Mouse (Mus musculus) Patski (cell line): Measurements from ENCODE around the gene Plekhm1. TPM values are rescaled to one million over a fixed set of nuclear protein-coding genes. Genes with fewer than 3 reads are reported as not detected.
A peak's percentile ranks its signal among the peaks of the same experiment; 100 is the strongest.

Experiments used
- ATAC-seq: fragments of 100-300 bp; one replicate; pipeline ENCODE4 v1.8.0; 2021
- CTCF ChIA-PET: fragments of 350-600 bp; sonication (Branson Sonifier 250); formaldehyde crosslinking; loops from one replicate; lab custom pipeline; 2022; ENCODE audit warnings: inconsistent platforms; lab: Charles Lee
- POLR2A ChIA-PET: fragments of 350-600 bp; sonication (Branson Sonifier 250); formaldehyde crosslinking; loops from one replicate; lab custom pipeline; 2022; ENCODE audit warnings: antibody characterized with exemption, inconsistent platforms; lab: Charles Lee
- DNase-seq: peaks from one replicate; pipeline ENCODE4 v3.0.0-alpha.2; 2011; ENCODE audit warnings: low read depth, low spot score
- H3K27me3 ChIP-seq: fragments of 371-371 bp; one replicate; pipeline ENCODE4 v1.5.1; 2021
- CTCF ChIP-seq: fragments of 100-300 bp; IDR thresholded peaks from one replicate; pipeline ENCODE4 v1.5.1; 2021
- in situ Hi-C: fragments of 300-500 bp; cut with MboI; formaldehyde crosslinking; loops from 3 replicates; pipeline ENCODE4 v1.11.1; 2018; ENCODE audit warnings: low pct_unique_long_range_greater_than_20kb, mixed read lengths
- polyA plus RNA-seq: library from polyadenylated mRNA; unstranded; gene quantifications from one replicate; pipeline ENCODE4 v1.2.3, GENCODE M21; 2021

Plekhm1 gene
- polyA plus RNA-seq, 1 experiment from 2014 or later: 33.5 TPM

DNA sequence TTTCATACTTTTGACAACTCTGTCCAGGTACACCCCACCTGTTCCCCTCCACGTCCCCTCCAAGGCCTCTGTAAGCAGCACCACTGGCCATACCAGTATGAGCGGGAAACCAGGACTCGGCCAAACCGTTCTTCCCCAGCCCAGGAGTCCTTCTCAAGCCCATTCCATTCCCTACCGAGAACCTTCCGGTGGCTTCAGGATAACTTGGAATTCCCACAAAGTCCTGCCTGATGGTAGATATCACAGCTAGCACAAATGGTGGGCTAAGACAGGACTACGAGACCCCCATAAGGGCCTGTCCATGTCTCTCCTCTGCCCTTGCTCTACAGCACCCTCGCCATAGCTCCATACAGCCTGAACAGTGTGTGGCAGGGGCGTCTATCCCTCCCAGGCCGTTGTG is 54.8 kb downstream of the Plekhm1 start:
- no peak for TF ChIP-seq CTCF
- in situ Hi-C loops: loop anchor here (10.0 kb wide), 1 partner anchor 327 kb away; no protein-coding TSS in a partner anchor
- ChIA-PET CTCF (interaction anchor here (1.6 to 2.6 kb wide), 3 partner anchors 9 to 107 kb away, joined by 4 to 8 read pairs (median 6); no protein-coding TSS in a partner anchor), POLR2A (interaction anchor here (1.4 kb wide), 2 partner anchors 26 to 49 kb away, joined by 3 to 4 read pairs; no protein-coding TSS in a partner anchor)
- H3K27me3 ChIP-seq: no peaks in the 10 kb centered on the region
- ATAC-seq: no peak
- no peak for DNase-seq

DNA sequence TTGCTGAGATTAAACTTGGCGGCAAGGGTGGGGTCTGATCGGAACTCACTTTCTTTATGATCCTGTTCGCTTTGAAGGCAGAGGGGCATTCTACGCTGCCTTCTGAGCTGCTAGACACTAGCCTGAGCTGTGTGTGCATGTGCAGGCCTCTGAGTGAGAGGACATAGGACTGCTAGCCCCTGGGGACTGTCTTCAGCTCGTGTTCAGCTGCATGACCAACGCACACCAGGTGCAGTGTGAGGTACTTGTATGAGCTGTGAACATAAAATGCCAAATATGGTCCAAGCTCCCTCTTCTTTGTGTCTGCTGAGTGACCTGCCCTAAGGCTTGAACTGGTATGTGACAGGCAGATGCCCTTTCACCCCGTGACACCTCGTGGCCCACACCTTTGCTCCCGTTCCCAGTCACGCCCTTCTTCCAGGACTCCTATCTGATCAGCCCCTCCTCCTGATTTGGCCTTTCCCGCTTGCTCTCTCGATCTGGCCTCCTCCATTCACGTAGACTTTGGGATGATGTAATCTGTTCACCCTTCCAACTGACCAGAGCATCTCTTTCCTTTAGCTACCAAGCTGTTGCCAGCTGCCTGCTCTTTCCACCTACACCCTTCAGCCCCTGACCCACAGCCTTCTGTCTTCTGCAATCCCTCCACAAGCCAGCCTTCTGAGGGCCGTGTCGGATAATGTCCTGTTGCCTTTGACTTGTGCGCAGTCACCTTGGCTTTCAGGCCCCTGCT is 55.4 kb downstream of the Plekhm1 start:
- no peak for ATAC-seq
- TF ChIP-seq CTCF: no peak
- H3K27me3 ChIP-seq: no peaks in the 10 kb centered on the region
- in situ Hi-C loops: loop anchor here (10.0 kb wide), 1 partner anchor 328 kb away; no protein-coding TSS in a partner anchor
- DNase-seq: no peak
- POLR2A ChIA-PET: no interaction called here
- CTCF ChIA-PET: interaction anchor here (1.0 to 1.6 kb wide), 5 partner anchors 10 to 188 kb away, joined by 3 to 8 read pairs (median 4); no protein-coding TSS in a partner anchor

DNA sequence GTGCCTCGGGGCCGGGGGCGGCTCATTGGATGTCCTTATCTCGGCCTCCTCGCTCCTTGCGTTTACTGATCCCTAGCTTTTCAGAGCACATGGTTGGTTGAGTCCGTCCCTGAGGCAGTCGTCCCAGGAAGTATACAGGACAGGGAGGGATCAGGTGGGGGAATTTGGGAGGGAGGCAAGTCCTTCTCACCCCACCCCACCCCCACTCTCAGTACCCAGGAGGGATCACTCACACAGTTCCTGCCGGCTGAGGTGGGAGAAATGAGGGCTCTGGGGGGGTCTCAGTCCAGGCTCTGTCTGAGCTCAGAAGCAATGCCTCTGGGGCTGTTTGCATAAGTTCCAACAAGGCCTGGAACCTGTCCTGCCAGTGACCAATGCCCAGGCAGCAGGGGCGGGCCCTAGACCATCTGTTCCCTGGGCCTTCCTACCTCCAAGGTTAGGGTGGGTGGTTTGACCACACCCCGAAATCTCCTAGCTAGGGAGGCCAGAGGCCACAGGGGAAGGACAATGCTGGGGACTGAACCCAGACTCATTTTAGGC is 56.4 kb downstream of the Plekhm1 start:
- no peaks in the 10 kb centered on the region for H3K27me3 ChIP-seq
- POLR2A ChIA-PET: interaction anchor here (0.7 kb wide), 1 partner anchor 510 kb away, joined by 8 read pairs; no protein-coding TSS in a partner anchor
- CTCF ChIA-PET: interaction anchor here (1.1 to 1.6 kb wide), 4 partner anchors 15 to 51 kb away, joined by 3 to 8 read pairs (median 4); no protein-coding TSS in a partner anchor
- ATAC-seq (no peak), DNase-seq (no peak)
- in situ Hi-C loops: loop anchor here (10.0 kb wide), 1 partner anchor 329 kb away; no protein-coding TSS in a partner anchor
- TF ChIP-seq CTCF: no peak

DNA sequence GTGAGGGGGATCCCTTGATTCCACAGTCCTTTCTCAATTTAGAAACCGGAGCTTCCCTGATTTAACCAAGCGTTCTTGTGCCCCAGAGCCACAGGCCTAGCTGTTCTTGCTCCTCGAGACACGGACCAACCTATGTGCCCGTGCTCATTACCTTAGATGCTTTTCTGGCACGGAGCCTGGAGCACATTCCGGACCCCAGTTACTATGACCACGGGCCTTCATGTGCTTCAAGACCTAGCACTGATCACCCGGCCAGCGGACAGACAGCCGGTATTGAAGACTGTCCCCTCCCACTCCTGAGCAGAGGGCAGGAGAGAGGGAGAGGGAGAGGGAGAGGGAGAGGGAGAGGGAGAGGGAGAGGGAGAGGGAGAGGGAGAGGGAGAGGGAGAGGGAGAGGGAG is 57.2 kb downstream of the Plekhm1 start:
- ATAC-seq (no peak), DNase-seq (no peak)
- TF ChIP-seq CTCF: no peak
- no peaks in the 10 kb centered on the region for H3K27me3 ChIP-seq
- in situ Hi-C loops: loop anchor here (10.0 kb wide), 1 partner anchor 330 kb away; no protein-coding TSS in a partner anchor
- CTCF ChIA-PET: interaction anchor here (1.1 to 1.6 kb wide), 3 partner anchors 20 to 52 kb away, joined by 3 to 7 read pairs (median 3); no protein-coding TSS in a partner anchor
- POLR2A ChIA-PET: interaction anchor here (0.7 kb wide), 1 partner anchor 511 kb away, joined by 8 read pairs; no protein-coding TSS in a partner anchor

DNA sequence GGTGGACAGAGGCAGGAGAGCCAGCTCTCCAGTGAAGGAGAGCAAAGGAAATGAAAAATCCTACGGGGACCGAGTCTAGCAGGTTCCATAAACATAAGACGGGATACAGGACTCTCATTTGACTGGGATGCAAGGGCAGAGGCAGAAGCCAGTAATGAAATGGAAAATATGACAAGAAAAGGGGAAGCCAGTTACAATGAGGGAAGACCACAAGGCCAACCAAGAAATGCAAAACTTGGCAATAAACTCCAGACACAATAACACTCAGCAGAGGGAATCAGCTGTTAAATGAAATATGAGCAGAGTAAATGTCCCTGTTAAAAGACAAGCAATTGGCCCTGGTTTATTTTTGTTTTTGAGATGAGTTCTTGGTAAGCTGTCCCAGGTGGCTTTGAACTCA is 58.5 kb downstream of the Plekhm1 start:
- ChIA-PET POLR2A (interaction anchor here (0.5 to 0.8 kb wide), 2 partner anchors 18 to 595 kb away, joined by 3 to 9 read pairs; no protein-coding TSS in a partner anchor), CTCF (interaction anchor here (0.8 to 1.6 kb wide), 3 partner anchors 19 to 48 kb away, joined by 3 to 7 read pairs (median 3); no protein-coding TSS in a partner anchor)
- no peak for DNase-seq
- ATAC-seq: no peak
- no peak for TF ChIP-seq CTCF
- H3K27me3 ChIP-seq: no peaks in the 10 kb centered on the region
- in situ Hi-C loops: loop anchor here (10.0 kb wide), 1 partner anchor 331 kb away; no protein-coding TSS in a partner anchor

DNA sequence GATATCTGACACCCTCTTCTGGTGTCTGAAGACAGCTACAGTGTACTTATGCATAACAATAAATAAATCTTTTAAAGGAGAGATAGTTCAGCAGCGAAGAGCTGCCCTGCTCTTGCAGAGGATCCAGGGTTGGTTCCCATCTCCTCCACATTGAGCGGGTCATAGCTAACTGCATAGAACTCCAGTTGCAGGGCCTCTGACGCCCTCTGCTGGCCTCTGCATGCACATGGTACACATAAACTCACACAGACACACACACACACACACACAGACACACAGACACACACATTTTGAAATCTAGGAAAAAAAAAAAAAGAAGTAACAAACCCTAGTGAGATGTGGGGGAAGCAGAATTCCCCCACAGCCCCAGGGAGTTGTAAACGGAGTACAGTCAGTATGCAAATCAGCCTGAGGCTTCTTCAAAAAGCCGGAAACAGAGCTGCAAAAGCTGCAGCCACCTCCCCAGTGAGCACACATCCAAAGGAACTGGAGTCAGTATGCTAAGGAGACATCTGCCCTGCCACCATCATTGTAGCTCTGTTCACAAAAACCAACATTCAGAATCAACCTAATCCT is 60.2 kb downstream of the Plekhm1 start:
- ChIA-PET POLR2A (no interaction called here), CTCF (no interaction called here)
- ATAC-seq (no peak), DNase-seq (no peak)
- in situ Hi-C loops: loop anchor here (10.0 kb wide), 1 partner anchor 332 kb away; no protein-coding TSS in a partner anchor
- H3K27me3 ChIP-seq: no peaks in the 10 kb centered on the region
- no peak for TF ChIP-seq CTCF

DNA sequence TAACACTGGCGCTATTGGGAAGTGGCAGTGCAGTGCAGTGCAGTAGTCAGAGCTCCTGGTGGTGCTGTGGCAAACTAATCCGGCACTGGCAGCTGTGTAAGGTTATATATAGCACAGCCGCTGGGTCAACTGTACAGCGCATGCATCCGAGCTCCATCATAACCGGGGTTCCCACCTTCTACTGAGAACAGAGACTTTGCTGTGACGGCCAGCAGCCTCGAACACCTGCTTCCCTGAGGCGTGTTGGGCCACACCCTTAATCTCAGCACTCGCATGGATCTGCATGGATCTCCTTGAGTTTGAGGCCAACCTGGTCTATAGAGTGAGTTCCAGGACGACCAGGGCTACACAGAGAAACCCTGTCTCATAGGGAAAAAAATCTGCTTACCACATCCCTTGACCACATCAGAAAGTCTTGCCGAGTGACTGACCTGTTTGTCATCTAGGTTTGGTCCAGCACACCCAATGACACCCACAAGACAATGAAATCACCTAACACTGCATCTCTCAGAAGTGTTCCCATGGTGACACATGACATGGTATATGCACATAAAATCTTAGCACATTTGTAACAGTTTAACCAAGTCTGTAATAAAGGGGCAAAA is 61.7 kb downstream of the Plekhm1 start:
- DNase-seq: no peak
- H3K27me3 ChIP-seq: no peaks in the 10 kb centered on the region
- CTCF ChIA-PET: interaction anchor here (1.8 to 2.6 kb wide), 2 partner anchors 9 to 10 kb away, joined by 7 to 9 read pairs; no protein-coding TSS in a partner anchor
- POLR2A ChIA-PET: interaction anchor here (0.6 kb wide), 1 partner anchor 164 kb away, joined by 5 read pairs; no protein-coding TSS in a partner anchor
- in situ Hi-C loops: loop anchor here (10.0 kb wide), 1 partner anchor 334 kb away; no protein-coding TSS in a partner anchor
- TF ChIP-seq CTCF: no peak
- ATAC-seq: peak; percentile 38

DNA sequence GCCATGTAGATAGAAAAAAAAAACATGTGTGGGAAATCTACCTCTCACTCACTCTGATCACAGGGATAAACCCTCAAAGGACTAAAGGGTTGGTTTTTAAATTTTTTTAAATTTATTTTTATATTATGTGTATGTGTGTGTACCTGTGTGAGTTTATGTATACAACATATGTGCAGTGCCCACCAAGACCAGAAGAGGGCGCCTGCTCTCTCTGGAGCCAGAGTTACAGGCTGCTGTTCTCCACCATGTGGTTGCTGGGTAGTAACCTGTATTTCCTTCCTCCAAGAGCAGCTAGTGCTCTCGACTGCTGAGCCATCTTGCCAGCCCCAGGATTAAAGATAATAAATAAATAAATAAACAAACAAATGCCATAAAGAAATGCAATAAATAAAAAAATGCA is 62.8 kb downstream of the Plekhm1 start:
- no peak for DNase-seq
- ChIA-PET POLR2A (no interaction called here), CTCF (interaction anchor here (1.3 to 2.6 kb wide), 3 partner anchors 9 to 49 kb away, joined by 3 to 9 read pairs (median 7); no protein-coding TSS in a partner anchor)
- TF ChIP-seq CTCF: no peak
- no peaks in the 10 kb centered on the region for H3K27me3 ChIP-seq
- in situ Hi-C loops: loop anchor here (10.0 kb wide), 1 partner anchor 335 kb away; no protein-coding TSS in a partner anchor
- no peak for ATAC-seq

DNA sequence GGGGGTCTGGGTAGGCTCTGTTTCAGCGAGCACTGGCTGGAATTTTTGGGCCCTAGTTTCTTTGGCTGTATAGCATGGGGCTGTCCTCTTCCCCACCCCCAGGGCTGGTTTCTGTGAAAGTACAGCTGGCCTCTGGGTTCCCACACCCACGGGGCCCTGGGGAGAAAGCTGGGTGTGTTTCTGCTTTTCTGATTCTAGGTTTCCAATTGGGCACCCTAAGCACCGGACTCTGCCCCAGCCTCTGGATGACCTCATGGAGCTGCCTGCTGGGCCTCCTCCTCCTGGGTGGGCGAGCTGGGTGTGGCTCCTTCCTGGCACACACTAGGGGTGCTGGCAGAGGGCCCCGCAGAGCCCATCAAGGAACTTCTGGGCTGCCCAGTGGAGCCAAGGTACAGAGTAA is 65.8 kb downstream of the Plekhm1 start:
- ChIA-PET CTCF (interaction anchor here (1.1 to 1.7 kb wide), 2 partner anchors 13 kb away, joined by 3 to 5 read pairs; no protein-coding TSS in a partner anchor), POLR2A (no interaction called here)
- DNase-seq (no peak), ATAC-seq (peak; percentile 55)
- no peaks in the 10 kb centered on the region for H3K27me3 ChIP-seq
- in situ Hi-C loops: no loop called here
- TF ChIP-seq CTCF: no peak
